In the genomic region with DNA sequence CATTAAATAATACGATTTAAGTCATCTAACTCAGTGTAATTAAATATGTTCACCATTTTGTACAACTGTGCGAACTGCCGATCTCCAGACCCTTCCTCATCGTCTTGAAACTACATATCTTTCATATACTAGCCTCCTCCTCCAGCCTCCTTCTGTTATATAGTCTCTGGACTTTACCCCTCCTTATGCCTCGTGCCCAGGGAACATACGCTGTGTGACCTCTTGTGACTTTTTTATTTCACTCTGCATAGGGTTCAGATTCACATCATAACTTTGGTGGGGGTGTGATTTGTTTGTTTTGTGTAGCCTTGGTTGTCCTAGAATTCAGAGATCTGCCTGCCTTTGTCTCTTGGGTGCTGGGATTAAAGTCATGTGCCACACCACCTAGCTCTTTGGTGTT, we compare ENCODE assay signal across 17 mouse cellular contexts.
"Had no signal": no experiment of that assay in that cellular context is flagged by ENCODE, and none has a peak within 500 bp of the region (broad histone marks: within the 10 kb centered on the region; RNA-seq: fewer than 3 reads in every experiment).

No protein-coding gene starts in this region.

- H3K27ac ChIP-seq: gastrocnemius, adult 2 months; heart, embryonic 10.5 days; hindbrain, embryonic 13.5 days; hindbrain, embryonic 15.5 days; hindbrain, postnatal 0 days; kidney, embryonic 15.5 days; limb, embryonic 13.5 days; limb, embryonic 15.5 days; liver, embryonic 12.5 days; liver, embryonic 14.5 days had no signal

- H3K4me1 ChIP-seq: heart, embryonic 10.5 days; limb, embryonic 13.5 days; limb, embryonic 15.5 days had no signal

- H3K4me3 ChIP-seq: gastrocnemius, adult 2 months; heart, embryonic 10.5 days; heart, embryonic 12.5 days; hindbrain, embryonic 13.5 days; hindbrain, embryonic 15.5 days; kidney, embryonic 15.5 days; limb, embryonic 13.5 days; limb, embryonic 15.5 days; liver, embryonic 12.5 days had no signal

- DNase-seq: gastrocnemius, adult 2 months; gastrocnemius, postnatal 10 days; gastrocnemius, postnatal 25 days; heart, adult 18-20 months; heart, postnatal 36 days; layer of hippocampus, adult 9-11 months; layer of hippocampus, postnatal 36 days had no signal

- H3K27me3 ChIP-seq: heart, embryonic 12.5 days; hindbrain, embryonic 13.5 days; hindbrain, embryonic 15.5 days; kidney, embryonic 15.5 days; limb, embryonic 13.5 days; limb, embryonic 15.5 days; liver, embryonic 12.5 days had no signal

- ATAC-seq: hindbrain, postnatal 0 days; liver, embryonic 12.5 days had no signal

- H3K9ac ChIP-seq: heart, embryonic 12.5 days; hindbrain, embryonic 13.5 days; hindbrain, embryonic 15.5 days; kidney, embryonic 15.5 days; limb, embryonic 13.5 days; limb, embryonic 15.5 days; liver, embryonic 12.5 days; liver, embryonic 14.5 days had no signal

- H3K4me2 ChIP-seq: heart, embryonic 12.5 days; hindbrain, embryonic 13.5 days; hindbrain, embryonic 15.5 days; kidney, embryonic 15.5 days; limb, embryonic 13.5 days; limb, embryonic 15.5 days; liver, embryonic 12.5 days had no signal

- H3K9me3 ChIP-seq: heart, embryonic 10.5 days; heart, embryonic 12.5 days; hindbrain, embryonic 13.5 days; hindbrain, embryonic 15.5 days; kidney, embryonic 15.5 days; limb, embryonic 13.5 days; limb, embryonic 15.5 days; liver, embryonic 12.5 days had no signal
